ENCODE assay signal across 26 mouse cellular contexts in genomic region chr9:66121421-66121820, GRCm38 (mm10). TPM values are rescaled to one million over a fixed set of nuclear protein-coding genes. Genes with fewer than 3 reads are reported as not detected.
DNase-seq lines count a peak whose midpoint lies in the region; ATAC-seq and TF ChIP-seq lines count a peak whose summit lies in the region.
"Had no signal": no experiment of that assay in that cellular context is flagged by ENCODE, and none has a peak within 500 bp of the region (broad histone marks: within the 10 kb centered on the region; RNA-seq: fewer than 3 reads in every experiment).

No protein-coding gene starts in this region.

- no peak for TF ChIP-seq CTCF in hindbrain, postnatal 0 days (IDR thresholded peaks at IDR 0.05; ENCODE audit: low read depth)

- peak overlapping the region; percentile 63 for H3K27ac ChIP-seq in forebrain, embryonic 13.5 days
- no peak overlapping the region; the same call in 1 of the 2 replicates for H3K27ac ChIP-seq in forebrain, embryonic 16.5 days (ENCODE audit: low read length)
- H3K27ac ChIP-seq in hindbrain, postnatal 0 days: 0 out of 2 replicates have a peak overlapping the region, but pooled peaks have one; percentile 3
- no peak overlapping the region; the same call in 1 of the 2 replicates for H3K27ac ChIP-seq in hindbrain, embryonic 16.5 days (ENCODE audit: low read depth, low read length)
- H3K27ac ChIP-seq in neural tube, embryonic 13.5 days (replicated peaks): peak overlapping the region; percentile 49; the same call in 1 of the 2 replicates
- H3K27ac ChIP-seq: heart, embryonic 10.5 days; heart, embryonic 15.5 days; limb, embryonic 12.5 days; lung, embryonic 15.5 days; midbrain, embryonic 10.5 days; midbrain, embryonic 15.5 days; neural tube, embryonic 12.5 days had no signal

- H3K36me3 ChIP-seq in forebrain, embryonic 13.5 days (ENCODE audit: poor library complexity, severe bottlenecking): no peaks in the 10 kb centered on the region
- H3K36me3 ChIP-seq in forebrain, embryonic 16.5 days (ENCODE audit: control insufficient read depth, insufficient read depth): no peaks in the 10 kb centered on the region
- H3K36me3 ChIP-seq in hindbrain, postnatal 0 days (ENCODE audit: insufficient read depth, low read length): no peaks in the 10 kb centered on the region
- H3K36me3 ChIP-seq in hindbrain, embryonic 16.5 days (ENCODE audit: control insufficient read depth, insufficient read depth, low read length): no peaks in the 10 kb centered on the region
- peaks cover 4% of the 10 kb centered on the region; the same call in 1 of the 2 replicates for H3K36me3 ChIP-seq in neural tube, embryonic 13.5 days
- H3K36me3 ChIP-seq: heart, embryonic 15.5 days; midbrain, embryonic 15.5 days; neural tube, embryonic 12.5 days had no signal

- no peaks in the 10 kb centered on the region for H3K9me3 ChIP-seq in forebrain, embryonic 13.5 days (replicated peaks)
- no peaks in the 10 kb centered on the region for H3K9me3 ChIP-seq in forebrain, embryonic 16.5 days (ENCODE audit: control insufficient read depth, low read length)
- no peaks in the 10 kb centered on the region for H3K9me3 ChIP-seq in hindbrain, postnatal 0 days (ENCODE audit: low read length)
- no peaks in the 10 kb centered on the region for H3K9me3 ChIP-seq in hindbrain, embryonic 16.5 days (ENCODE audit: control insufficient read depth, low read length)
- no peaks in the 10 kb centered on the region for H3K9me3 ChIP-seq in neural tube, embryonic 13.5 days
- H3K9me3 ChIP-seq: heart, embryonic 10.5 days; heart, embryonic 15.5 days; limb, embryonic 12.5 days; liver, embryonic 15.5 days; lung, embryonic 15.5 days; midbrain, embryonic 10.5 days; midbrain, embryonic 15.5 days; neural tube, embryonic 12.5 days had no signal

- ATAC-seq in forebrain, embryonic 13.5 days: no peak
- ATAC-seq in forebrain, embryonic 16.5 days: no peak
- ATAC-seq in hindbrain, postnatal 0 days: no peak
- no peak for ATAC-seq in hindbrain, embryonic 16.5 days
- ATAC-seq in neural tube, embryonic 13.5 days (ENCODE audit: low read depth): no peak
- ATAC-seq: intestine, postnatal 0 days; midbrain, embryonic 15.5 days had no signal

- no peak for DNase-seq in hindbrain, postnatal 0 days (ENCODE audit: low spot score)
- no peak for DNase-seq in neural tube, embryonic 10.5 days (ENCODE audit: extremely low spot score, low spot score)
- no peak for DNase-seq in cerebellum, postnatal 10 days
- DNase-seq: adrenal gland, postnatal 14 days; cerebellum, adult 18-20 months; cerebellum, postnatal 25 days; gastrocnemius, postnatal 25 days; heart, postnatal 4 days; kidney, adult 9 months; kidney, postnatal 10 days; layer of hippocampus, adult 9-11 months; right cerebral cortex, postnatal 4 days; thymus, postnatal 4 days had no signal

- H3K4me2 ChIP-seq in forebrain, embryonic 13.5 days: no peak overlapping the region
- no peak overlapping the region for H3K4me2 ChIP-seq in forebrain, embryonic 16.5 days (ENCODE audit: low read length)
- H3K4me2 ChIP-seq in hindbrain, postnatal 0 days (ENCODE audit: low read depth, low read length): no peak overlapping the region
- H3K4me2 ChIP-seq in hindbrain, embryonic 16.5 days (ENCODE audit: low read length): no peak overlapping the region
- H3K4me2 ChIP-seq in neural tube, embryonic 13.5 days: no peak overlapping the region
- H3K4me2 ChIP-seq: heart, embryonic 15.5 days; limb, embryonic 12.5 days; liver, embryonic 15.5 days; lung, embryonic 15.5 days; midbrain, embryonic 15.5 days; neural tube, embryonic 12.5 days had no signal

- H3K4me1 ChIP-seq in forebrain, embryonic 13.5 days: peaks cover 48% of the 10 kb centered on the region
- peaks cover 26% of the 10 kb centered on the region for H3K4me1 ChIP-seq in forebrain, embryonic 16.5 days (replicated peaks; ENCODE audit: control insufficient read depth, insufficient read depth, low read length)
- peaks cover 9% of the 10 kb centered on the region for H3K4me1 ChIP-seq in hindbrain, postnatal 0 days (ENCODE audit: insufficient read depth, low read length)
- H3K4me1 ChIP-seq in hindbrain, embryonic 16.5 days (ENCODE audit: control insufficient read depth, insufficient read depth, low read depth, low read length): peaks cover 18% of the 10 kb centered on the region
- peaks cover 54% of the 10 kb centered on the region for H3K4me1 ChIP-seq in neural tube, embryonic 13.5 days (replicated peaks)

- no peak overlapping the region for H3K9ac ChIP-seq in forebrain, embryonic 13.5 days
- H3K9ac ChIP-seq in forebrain, embryonic 16.5 days (replicated peaks; ENCODE audit: low read depth, low read length): no peak overlapping the region
- no peak overlapping the region for H3K9ac ChIP-seq in hindbrain, postnatal 0 days (replicated peaks; ENCODE audit: low read length)
- no peak overlapping the region for H3K9ac ChIP-seq in hindbrain, embryonic 16.5 days (ENCODE audit: low read depth, low read length)
- H3K9ac ChIP-seq in neural tube, embryonic 13.5 days: no peak overlapping the region
- H3K9ac ChIP-seq: heart, embryonic 15.5 days; limb, embryonic 12.5 days; liver, embryonic 15.5 days; lung, embryonic 15.5 days; midbrain, embryonic 15.5 days; neural tube, embryonic 12.5 days had no signal

- H3K4me3 ChIP-seq in forebrain, embryonic 13.5 days: no peak overlapping the region
- no peak overlapping the region for H3K4me3 ChIP-seq in forebrain, embryonic 16.5 days (replicated peaks; ENCODE audit: low read length)
- H3K4me3 ChIP-seq in hindbrain, postnatal 0 days (ENCODE audit: low read length): no peak overlapping the region
- no peak overlapping the region for H3K4me3 ChIP-seq in hindbrain, embryonic 16.5 days (ENCODE audit: low read length)
- no peak overlapping the region for H3K4me3 ChIP-seq in neural tube, embryonic 13.5 days
- H3K4me3 ChIP-seq: heart, embryonic 10.5 days; heart, embryonic 15.5 days; limb, embryonic 12.5 days; liver, embryonic 15.5 days; lung, embryonic 15.5 days; midbrain, embryonic 10.5 days; midbrain, embryonic 15.5 days; neural tube, embryonic 12.5 days had no signal

- H3K27me3 ChIP-seq in forebrain, embryonic 13.5 days: no peaks in the 10 kb centered on the region
- no peaks in the 10 kb centered on the region for H3K27me3 ChIP-seq in forebrain, embryonic 16.5 days (replicated peaks; ENCODE audit: control insufficient read depth, insufficient read depth, low read length)
- H3K27me3 ChIP-seq in hindbrain, postnatal 0 days (ENCODE audit: insufficient read depth, low read length): no peaks in the 10 kb centered on the region
- no peaks in the 10 kb centered on the region for H3K27me3 ChIP-seq in hindbrain, embryonic 16.5 days (replicated peaks; ENCODE audit: control insufficient read depth, insufficient read depth, low read length)
- H3K27me3 ChIP-seq in neural tube, embryonic 13.5 days: no peaks in the 10 kb centered on the region
- H3K27me3 ChIP-seq: heart, embryonic 15.5 days; limb, embryonic 12.5 days; liver, embryonic 15.5 days; lung, embryonic 15.5 days; midbrain, embryonic 15.5 days; neural tube, embryonic 12.5 days had no signal

RNA-seq across cellular contexts. Expression of gene Snx1, which starts 5.0 kb away (rescaled TPM):
- polyA plus RNA-seq in forebrain, embryonic 13.5 days (2015; fragmentation: Nextera tagmentation; extraction: Ambion mirVana): 120 and 124 TPM in 2 replicates
- polyA plus RNA-seq in forebrain, embryonic 16.5 days (2015; fragmentation: Nextera tagmentation; extraction: Ambion mirVana): 101 and 109 TPM in 2 replicates
- 43.4 and 50.4 TPM in 2 replicates for total RNA-seq in hindbrain, postnatal 0 days (2014; rRNA removed)
- 47.3 and 55.0 TPM in 2 replicates for polyA plus RNA-seq in hindbrain, postnatal 0 days (2015; fragmentation: Nextera tagmentation; extraction: Ambion mirVana)
- 73.5 and 77.2 TPM in 2 replicates for polyA plus RNA-seq in hindbrain, embryonic 16.5 days (2015; fragmentation: Nextera tagmentation; extraction: Ambion mirVana)
- 83.5 and 84.3 TPM in 2 replicates for polyA plus RNA-seq in neural tube, embryonic 13.5 days (2015; fragmentation: Nextera tagmentation; extraction: Ambion mirVana)

RNA-seq across cellular contexts. Expression of gene Ciao2a, which starts 5.0 kb away (rescaled TPM):
- 126 and 139 TPM in 2 replicates for polyA plus RNA-seq in forebrain, embryonic 13.5 days (2015; fragmentation: Nextera tagmentation; extraction: Ambion mirVana)
- polyA plus RNA-seq in forebrain, embryonic 16.5 days (2015; fragmentation: Nextera tagmentation; extraction: Ambion mirVana): 81.1 and 84.3 TPM in 2 replicates
- total RNA-seq in hindbrain, postnatal 0 days (2014; rRNA removed): 25.5 and 29.4 TPM in 2 replicates
- polyA plus RNA-seq in hindbrain, postnatal 0 days (2015; fragmentation: Nextera tagmentation; extraction: Ambion mirVana): 77.6 and 84.8 TPM in 2 replicates
- 64.0 and 69.2 TPM in 2 replicates for polyA plus RNA-seq in hindbrain, embryonic 16.5 days (2015; fragmentation: Nextera tagmentation; extraction: Ambion mirVana)
- polyA plus RNA-seq in neural tube, embryonic 13.5 days (2015; fragmentation: Nextera tagmentation; extraction: Ambion mirVana): 99.2 and 110 TPM in 2 replicates

RNA-seq across cellular contexts. Expression of gene Dapk2, which starts 36.6 kb away (rescaled TPM):
- 2.4 and 4.1 TPM in 2 replicates for polyA plus RNA-seq in forebrain, embryonic 13.5 days (2015; fragmentation: Nextera tagmentation; extraction: Ambion mirVana)
- polyA plus RNA-seq in forebrain, embryonic 16.5 days (2015; fragmentation: Nextera tagmentation; extraction: Ambion mirVana): 1.0 and 1.8 TPM in 2 replicates
- 0.21 TPM in 1 of 2 replicates, not detected in the other for total RNA-seq in hindbrain, postnatal 0 days (2014; rRNA removed)
- 0.55 and 0.58 TPM in 2 replicates for polyA plus RNA-seq in hindbrain, postnatal 0 days (2015; fragmentation: Nextera tagmentation; extraction: Ambion mirVana)
- 0.79 and 0.94 TPM in 2 replicates for polyA plus RNA-seq in hindbrain, embryonic 16.5 days (2015; fragmentation: Nextera tagmentation; extraction: Ambion mirVana)
- polyA plus RNA-seq in neural tube, embryonic 13.5 days (2015; fragmentation: Nextera tagmentation; extraction: Ambion mirVana): 1.3 and 2.5 TPM in 2 replicates

RNA-seq across cellular contexts. Expression of gene Snx22, which starts 51.9 kb away (rescaled TPM):
- 2.7 and 3.1 TPM in 2 replicates for polyA plus RNA-seq in forebrain, embryonic 13.5 days (2015; fragmentation: Nextera tagmentation; extraction: Ambion mirVana)
- polyA plus RNA-seq in forebrain, embryonic 16.5 days (2015; fragmentation: Nextera tagmentation; extraction: Ambion mirVana): 4.5 and 8.1 TPM in 2 replicates
- 7.1 and 8.8 TPM in 2 replicates for total RNA-seq in hindbrain, postnatal 0 days (2014; rRNA removed)
- polyA plus RNA-seq in hindbrain, postnatal 0 days (2015; fragmentation: Nextera tagmentation; extraction: Ambion mirVana): 12.8 and 13.2 TPM in 2 replicates
- 12.9 and 14.7 TPM in 2 replicates for polyA plus RNA-seq in hindbrain, embryonic 16.5 days (2015; fragmentation: Nextera tagmentation; extraction: Ambion mirVana)
- polyA plus RNA-seq in neural tube, embryonic 13.5 days (2015; fragmentation: Nextera tagmentation; extraction: Ambion mirVana): 5.3 and 6.6 TPM in 2 replicates

Comparison
In these comparisons a context has a peak if more than half of its experiments do, and no peak if none do; other contexts are left out.
1. H3K27ac ChIP-seq: peak in forebrain, embryonic 13.5 days (single experiment), hindbrain, postnatal 0 days (single experiment) and neural tube, embryonic 13.5 days (single experiment); none in forebrain, embryonic 16.5 days (single experiment) and hindbrain, embryonic 16.5 days (single experiment).